Mouse (Mus musculus) retina, postnatal 7 days (tissue): ENCODE data around the gene Men1.

Experiments
- DNase-seq: peaks from one replicate; pipeline ENCODE4 v3.0.0-alpha.2; 2012; ENCODE audit warnings: low read depth, low spot score

Gene Men1

GRCm38 (mm10) chr19:6364317-6364725 is 29.5 kb downstream of the Men1 start:
- peak; percentile 83 for DNase-seq

- no peak for DNase-seq
These were observed 30.1 kb downstream of the Men1 start for GRCm38 (mm10) chr19:6364842-6365241.

GRCm38 (mm10) chr19:6370175-6370574 is 35.4 kb downstream of the Men1 start:
- no peak for DNase-seq

GRCm38 (mm10) chr19:6372433-6372832 is 37.7 kb downstream of the Men1 start:
- DNase-seq, result no peak

GRCm38 (mm10) chr19:6373539-6374400 is 39.0 kb downstream of the Men1 start:
- DNase-seq, result peak; percentile 67

- no peak for DNase-seq
These were observed 39.8 kb downstream of the Men1 start for GRCm38 (mm10) chr19:6374571-6374970.

- DNase-seq, result no peak
These were observed 40.9 kb downstream of the Men1 start for GRCm38 (mm10) chr19:6375423-6376254.

GRCm38 (mm10) chr19:6376255-6376564 is 41.4 kb downstream of the Men1 start:
- DNase-seq, result no peak

- DNase-seq, result no peak
These were observed 41.9 kb downstream of the Men1 start for GRCm38 (mm10) chr19:6376643-6377042.

- no peak for DNase-seq
These were observed 42.7 kb downstream of the Men1 start for GRCm38 (mm10) chr19:6377327-6378040.

GRCm38 (mm10) chr19:6380411-6381166 is 45.8 kb downstream of the Men1 start:
- DNase-seq, result no peak

- no peak for DNase-seq
These were observed 46.5 kb downstream of the Men1 start for GRCm38 (mm10) chr19:6381238-6381637.

GRCm38 (mm10) chr19:6382323-6382924 is 47.6 kb downstream of the Men1 start:
- no peak for DNase-seq

GRCm38 (mm10) chr19:6383470-6383869 is 48.7 kb downstream of the Men1 start:
- DNase-seq, result no peak

- peak; percentile 58 for DNase-seq
These were observed 49.3 kb downstream of the Men1 start, which contains the start of gene Pygm for GRCm38 (mm10) chr19:6384128-6384527. TSS of gene Pygm (plus strand) at chr19:6384399.

- no peak for DNase-seq
These were observed 50.2 kb downstream of the Men1 start for GRCm38 (mm10) chr19:6384954-6385353.

- DNase-seq, result no peak
These were observed 50.6 kb downstream of the Men1 start for GRCm38 (mm10) chr19:6385419-6385818.

- DNase-seq, result no peak
These were observed 51.0 kb downstream of the Men1 start for GRCm38 (mm10) chr19:6385821-6386220.

GRCm38 (mm10) chr19:6386234-6386633 is 51.5 kb downstream of the Men1 start:
- DNase-seq, result no peak

GRCm38 (mm10) chr19:6388006-6388405 is 53.2 kb downstream of the Men1 start:
- no peak for DNase-seq

GRCm38 (mm10) chr19:6389803-6390202 is 55.0 kb downstream of the Men1 start:
- DNase-seq, result no peak
